18 mouse cellular contexts compared by ENCODE assay signal in genomic region chr4:32432945-32433344, GRCm38 (mm10).
DNase-seq lines count a peak whose midpoint lies in the region; ATAC-seq and TF ChIP-seq lines count a peak whose summit lies in the region.
"Had no signal": no experiment of that assay in that cellular context is flagged by ENCODE, and none has a peak within 500 bp of the region (broad histone marks: within the 10 kb centered on the region; RNA-seq: fewer than 3 reads in every experiment).

No protein-coding gene starts in this region.

- H3K4me1 ChIP-seq in midbrain, embryonic 10.5 days = peaks cover 48% of the 10 kb centered on the region
- peaks cover 31% of the 10 kb centered on the region for H3K4me1 ChIP-seq in midbrain, embryonic 11.5 days (ENCODE audit: control insufficient read depth, insufficient read depth, low read length)
- peaks cover 66% of the 10 kb centered on the region for H3K4me1 ChIP-seq in embryonic facial prominence, embryonic 10.5 days
- H3K4me1 ChIP-seq in forebrain, postnatal 0 days (ENCODE audit: insufficient read depth) = peaks cover 28% of the 10 kb centered on the region
- H3K4me1 ChIP-seq in hindbrain, postnatal 0 days (ENCODE audit: insufficient read depth, low read length) = peaks cover 24% of the 10 kb centered on the region
- H3K4me1 ChIP-seq: liver, embryonic 13.5 days had no signal

- no peaks in the 10 kb centered on the region for H3K27me3 ChIP-seq in midbrain, embryonic 10.5 days (ENCODE audit: low read depth, poor library complexity, severe bottlenecking)
- H3K27me3 ChIP-seq in midbrain, embryonic 11.5 days (ENCODE audit: control insufficient read depth, insufficient read depth, low read length) = no peaks in the 10 kb centered on the region
- no peaks in the 10 kb centered on the region for H3K27me3 ChIP-seq in embryonic facial prominence, embryonic 10.5 days (replicated peaks; ENCODE audit: low read depth, poor library complexity, severe bottlenecking)
- no peaks in the 10 kb centered on the region for H3K27me3 ChIP-seq in forebrain, postnatal 0 days (ENCODE audit: insufficient read depth, low read length)
- no peaks in the 10 kb centered on the region for H3K27me3 ChIP-seq in hindbrain, postnatal 0 days (ENCODE audit: insufficient read depth, low read length)
- H3K27me3 ChIP-seq: heart, embryonic 12.5 days; liver, embryonic 13.5 days had no signal

- no peaks in the 10 kb centered on the region for H3K9me3 ChIP-seq in midbrain, embryonic 10.5 days (replicated peaks)
- H3K9me3 ChIP-seq in midbrain, embryonic 11.5 days (ENCODE audit: control insufficient read depth, low read length) = no peaks in the 10 kb centered on the region
- no peaks in the 10 kb centered on the region for H3K9me3 ChIP-seq in embryonic facial prominence, embryonic 10.5 days
- H3K9me3 ChIP-seq in forebrain, postnatal 0 days (ENCODE audit: low read length) = no peaks in the 10 kb centered on the region
- no peaks in the 10 kb centered on the region for H3K9me3 ChIP-seq in hindbrain, postnatal 0 days (ENCODE audit: low read length)
- H3K9me3 ChIP-seq: heart, embryonic 12.5 days; liver, embryonic 13.5 days had no signal

- H3K9ac ChIP-seq in midbrain, embryonic 11.5 days (ENCODE audit: low read length) = no peak overlapping the region
- H3K9ac ChIP-seq in forebrain, postnatal 0 days = no peak overlapping the region
- no peak overlapping the region for H3K9ac ChIP-seq in hindbrain, postnatal 0 days (replicated peaks; ENCODE audit: low read length)
- H3K9ac ChIP-seq: heart, embryonic 12.5 days; liver, embryonic 13.5 days had no signal

- no peak for TF ChIP-seq CTCF in forebrain, postnatal 0 days (IDR thresholded peaks at IDR 0.05; ENCODE audit: low read depth)
- TF ChIP-seq CTCF in hindbrain, postnatal 0 days (IDR thresholded peaks at IDR 0.05; ENCODE audit: low read depth) = no peak

- H3K27ac ChIP-seq in midbrain, embryonic 10.5 days (replicated peaks) = peak overlapping the region; percentile 61
- H3K27ac ChIP-seq in midbrain, embryonic 11.5 days (ENCODE audit: low read depth, low read length) = no peak overlapping the region
- peak overlapping the region; percentile 4; the same call in 1 of the 2 replicates for H3K27ac ChIP-seq in embryonic facial prominence, embryonic 10.5 days (replicated peaks)
- 0 out of 2 replicates have a peak overlapping the region, but pooled peaks have one; percentile 2 for H3K27ac ChIP-seq in forebrain, postnatal 0 days (ENCODE audit: low read depth, low read length)
- peak overlapping the region; percentile 20; the same call in 1 of the 2 replicates for H3K27ac ChIP-seq in hindbrain, postnatal 0 days
- H3K27ac ChIP-seq: left cerebral cortex, adult 2 months; liver, embryonic 13.5 days had no signal

- H3K4me2 ChIP-seq in midbrain, embryonic 11.5 days = no peak overlapping the region
- H3K4me2 ChIP-seq in forebrain, postnatal 0 days (ENCODE audit: low read depth) = no peak overlapping the region
- H3K4me2 ChIP-seq in hindbrain, postnatal 0 days (ENCODE audit: low read depth, low read length) = 0 out of 2 replicates have a peak overlapping the region, but pooled peaks have one; percentile 33
- H3K4me2 ChIP-seq: heart, embryonic 12.5 days; liver, embryonic 13.5 days had no signal

- 44% methylated on average over 6 of the region's 6 CpGs for WGBS in midbrain, embryonic 10.5 days
- 25% methylated on average over 6 of the region's 6 CpGs for WGBS in midbrain, embryonic 11.5 days
- WGBS in embryonic facial prominence, embryonic 10.5 days = 52% methylated on average over 6 of the region's 6 CpGs
- WGBS in forebrain, postnatal 0 days = 20% methylated on average over 6 of the region's 6 CpGs
- 31% methylated on average over 6 of the region's 6 CpGs for WGBS in hindbrain, postnatal 0 days

- H3K4me3 ChIP-seq in midbrain, embryonic 10.5 days = no peak overlapping the region
- no peak overlapping the region for H3K4me3 ChIP-seq in midbrain, embryonic 11.5 days (ENCODE audit: low read depth, low read length)
- H3K4me3 ChIP-seq in embryonic facial prominence, embryonic 10.5 days = no peak overlapping the region
- H3K4me3 ChIP-seq in forebrain, postnatal 0 days (ENCODE audit: low read depth, low read length) = no peak overlapping the region
- no peak overlapping the region for H3K4me3 ChIP-seq in hindbrain, postnatal 0 days (ENCODE audit: low read length)
- H3K4me3 ChIP-seq: heart, embryonic 12.5 days; left cerebral cortex, adult 2 months; liver, embryonic 13.5 days; myocyte had no signal

- H3K36me3 ChIP-seq in midbrain, embryonic 10.5 days = no peaks in the 10 kb centered on the region
- no peaks in the 10 kb centered on the region for H3K36me3 ChIP-seq in midbrain, embryonic 11.5 days (ENCODE audit: control insufficient read depth, insufficient read depth, low read length)
- H3K36me3 ChIP-seq in embryonic facial prominence, embryonic 10.5 days (replicated peaks) = no peaks in the 10 kb centered on the region
- no peaks in the 10 kb centered on the region for H3K36me3 ChIP-seq in forebrain, postnatal 0 days (ENCODE audit: insufficient read depth)
- no peaks in the 10 kb centered on the region for H3K36me3 ChIP-seq in hindbrain, postnatal 0 days (ENCODE audit: insufficient read depth, low read length)
- H3K36me3 ChIP-seq: heart, embryonic 12.5 days; liver, embryonic 13.5 days had no signal

- no peak for ATAC-seq in midbrain, embryonic 11.5 days (ENCODE audit: low FRiP score)
- ATAC-seq in forebrain, postnatal 0 days = peak; percentile 5; the same call in 1 of the 2 replicates
- ATAC-seq in hindbrain, postnatal 0 days = no peak
- no peak for ATAC-seq in frontal cortex, adult (ENCODE audit: low TSS enrichment)

- no peak for DNase-seq in midbrain, embryonic 10.5 days (ENCODE audit: low spot score)
- DNase-seq in midbrain, embryonic 11.5 days (ENCODE audit: low spot score, missing footprints) = no peak
- no peak for DNase-seq in embryonic facial prominence, embryonic 10.5 days (ENCODE audit: low spot score)
- DNase-seq in forebrain, postnatal 0 days = no peak
- no peak for DNase-seq in hindbrain, postnatal 0 days (ENCODE audit: low spot score)
- DNase-seq in cerebellum, adult 11-12 months = no peak
- DNase-seq in ovary, postnatal 36 days (ENCODE audit: low spot score) = no peak
- DNase-seq: gastrocnemius, postnatal 36 days; heart, postnatal 36 days; kidney, adult 11 months; kidney, postnatal 14 days; liver, embryonic 13.5 days; right cerebral cortex, postnatal 4 days; thymus, postnatal 25 days had no signal
